Mouse (Mus musculus) NIH3T3 (cell line): ENCODE data around the gene Tpra1.
A peak's percentile ranks its signal among the peaks of the same experiment; 100 is the strongest.

Source experiments
- DNase-seq: peaks from one replicate; pipeline ENCODE4 v3.0.0-alpha.2; 2012; ENCODE audit warnings: low read depth

Gene Tpra1

DNA sequence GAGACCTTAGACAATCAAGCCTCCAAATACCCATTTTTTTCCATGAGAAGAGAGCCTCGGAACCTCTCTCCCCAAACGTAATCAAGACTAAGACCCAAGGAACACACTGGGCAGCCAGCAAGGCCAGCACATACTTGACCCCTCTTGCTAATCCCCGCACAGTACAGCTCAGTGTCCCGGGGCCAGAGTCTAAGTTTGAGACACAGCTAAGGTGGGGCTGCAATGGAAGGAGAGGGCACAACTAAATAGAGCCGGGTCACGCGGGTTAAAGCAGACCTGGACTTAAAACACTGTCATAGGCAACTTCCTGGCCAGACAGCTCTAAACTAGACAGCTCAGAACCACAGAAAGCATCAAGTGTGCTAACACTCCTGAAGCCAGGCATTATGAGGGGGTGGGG lies 11.2 kb upstream of the Tpra1 start:
- no peak for DNase-seq

- peak; percentile 88 for DNase-seq
Observed at GRCm38 (mm10) chr6:88893559-88893958, 8.5 kb upstream of the Tpra1 start.

DNA sequence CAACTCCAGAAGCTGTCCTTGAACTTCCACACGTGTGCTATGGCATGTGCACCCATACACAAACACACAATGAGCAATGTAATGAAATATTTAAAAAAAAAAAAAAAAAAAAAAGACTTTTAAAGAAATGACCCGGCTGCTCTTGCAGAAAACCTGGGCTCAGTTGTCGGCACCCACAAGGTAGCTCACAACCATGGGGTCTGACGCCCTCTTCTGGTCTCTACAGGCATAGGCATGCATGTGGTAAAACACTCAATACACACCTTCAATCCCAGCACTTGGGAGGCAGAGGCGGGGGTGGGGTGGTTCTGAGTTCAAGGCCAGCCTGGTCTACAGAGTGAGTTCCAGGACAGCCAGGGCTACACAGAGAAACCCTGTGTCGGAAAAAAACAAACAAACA lies 6.1 kb upstream of the Tpra1 start:
- DNase-seq = no peak

DNA sequence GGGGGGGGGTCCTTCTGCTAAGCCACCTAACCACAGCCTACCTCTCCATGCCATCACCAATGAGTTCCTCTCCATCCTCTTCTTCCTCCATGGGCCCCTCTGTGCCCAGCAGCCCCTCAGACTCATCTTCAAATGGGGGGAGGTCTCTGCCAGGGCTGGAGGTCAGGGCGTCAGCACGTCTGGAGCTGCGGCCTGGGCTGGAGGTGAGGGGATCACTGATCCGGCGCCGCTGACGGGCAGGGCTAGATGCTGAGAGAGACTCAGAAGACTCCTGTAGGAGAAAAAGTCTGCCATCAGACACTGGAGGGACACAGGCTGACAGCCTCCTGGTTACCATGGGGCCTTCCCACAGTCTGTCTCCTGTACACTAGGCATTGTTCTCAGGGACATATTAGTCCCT lies 4.8 kb upstream of the Tpra1 start:
- no peak for DNase-seq

GRCm38 (mm10) chr6:88898534-88899048 lies 3.5 kb upstream of the Tpra1 start, which contains the start of gene Mcm2:
Gene Mcm2, minus strand, starts transcription at chr6:88898780.
- DNase-seq = peak; percentile 98

GRCm38 (mm10) chr6:88899086-88899485 lies 3.0 kb upstream of the Tpra1 start:
- no peak for DNase-seq

GRCm38 (mm10) chr6:88899628-88900027 lies 2.4 kb upstream of the Tpra1 start:
- no peak for DNase-seq

- no peak for DNase-seq
Observed at GRCm38 (mm10) chr6:88901471-88901870, 580 bp upstream of the Tpra1 start.

- DNase-seq = no peak
Observed at GRCm38 (mm10) chr6:88903708-88904107, 1.7 kb downstream of the Tpra1 start.

DNA sequence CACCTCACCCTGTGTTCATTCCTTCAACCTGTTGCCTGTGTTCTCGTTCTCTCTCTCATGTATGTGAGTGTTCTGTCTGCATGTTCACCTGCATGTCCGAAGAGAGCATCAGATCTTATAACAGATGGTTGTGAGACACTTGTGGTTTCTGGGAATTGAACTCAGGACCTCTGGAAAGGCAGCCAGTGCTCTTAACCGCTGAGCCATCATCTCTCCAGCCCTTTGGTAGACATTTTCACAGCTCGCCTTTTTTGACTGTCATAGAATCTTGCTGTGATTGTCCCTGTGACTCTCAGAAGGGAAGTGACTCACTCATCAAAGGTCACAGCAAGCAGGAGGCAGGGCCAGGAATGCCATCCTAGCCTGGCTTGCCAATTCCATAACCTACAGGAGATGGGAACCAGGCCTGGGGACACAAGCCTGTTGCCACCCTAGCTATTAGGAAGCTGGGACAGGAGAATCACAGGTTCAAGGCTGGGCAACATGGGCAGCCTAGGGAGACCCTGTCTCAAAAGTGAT lies 2.5 kb downstream of the Tpra1 start:
- no peak for DNase-seq

GRCm38 (mm10) chr6:88905042-88905441 lies 3.0 kb downstream of the Tpra1 start:
- DNase-seq = no peak

- peak; percentile 87 for DNase-seq
Observed at GRCm38 (mm10) chr6:88906369-88907108, 4.5 kb downstream of the Tpra1 start.

DNA sequence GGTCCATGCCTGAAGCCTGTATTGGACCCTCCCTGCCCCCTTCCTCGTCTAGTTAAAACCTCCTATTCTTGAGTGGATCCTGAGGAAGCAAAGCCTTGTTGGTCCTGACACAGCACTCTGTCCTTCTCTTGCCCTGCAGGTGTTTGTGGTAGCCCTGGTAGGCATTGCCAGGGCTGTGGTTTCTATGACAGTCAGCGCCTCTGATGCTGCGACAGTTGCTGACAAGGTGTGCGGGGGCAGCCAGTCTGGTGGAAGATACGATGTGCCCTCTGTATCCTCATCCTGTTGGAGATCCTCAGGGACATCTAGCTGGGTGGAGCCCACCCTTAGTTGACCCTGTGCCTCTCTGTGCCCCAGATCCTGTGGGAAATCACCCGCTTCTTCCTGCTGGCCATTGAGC lies 7.1 kb downstream of the Tpra1 start:
- DNase-seq = no peak

GRCm38 (mm10) chr6:88913022-88913421 lies 11.0 kb downstream of the Tpra1 start:
- DNase-seq = peak; percentile 37

DNA sequence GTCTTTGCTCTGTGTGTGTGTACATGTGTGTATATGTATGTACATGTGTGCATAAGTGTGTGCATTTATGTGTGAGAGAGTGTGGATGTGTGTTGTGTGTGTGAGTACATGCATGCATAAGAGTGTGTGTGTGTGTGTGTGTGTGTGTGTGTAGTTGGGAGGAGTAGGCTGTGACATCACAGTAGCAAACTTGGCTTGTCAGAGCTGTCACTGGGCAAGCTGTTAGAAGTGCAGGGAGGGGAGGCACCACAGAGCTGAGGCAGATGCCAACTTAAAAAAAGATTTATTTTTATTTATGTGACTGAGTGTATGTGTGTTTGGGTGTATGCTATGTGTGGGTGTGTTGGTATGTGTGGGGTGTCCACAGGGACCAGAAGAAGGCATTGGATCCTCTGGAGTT lies 11.4 kb downstream of the Tpra1 start:
- DNase-seq = peak; percentile 33

DNA sequence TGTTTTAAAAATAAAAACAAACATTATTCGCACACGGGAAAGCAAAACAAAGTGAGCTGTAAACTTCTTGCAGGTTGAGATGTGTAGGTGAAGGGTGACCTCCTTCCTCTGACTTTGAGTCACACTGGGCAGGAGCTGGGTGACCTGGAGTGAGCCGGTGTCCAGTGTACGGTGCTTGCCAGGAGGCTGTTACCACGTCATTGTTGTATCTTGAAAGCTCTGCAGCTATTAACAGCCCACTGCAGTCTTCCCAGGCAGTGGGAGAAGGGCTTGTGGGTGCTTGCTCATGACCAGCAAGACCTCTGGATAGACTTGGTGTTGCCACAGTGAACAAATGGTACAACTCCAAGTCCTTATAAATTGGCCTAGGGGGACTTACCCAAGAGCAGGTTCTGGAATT lies 12.7 kb downstream of the Tpra1 start:
- no peak for DNase-seq

- no peak for DNase-seq
Observed at GRCm38 (mm10) chr6:88915510-88915909, 13.5 kb downstream of the Tpra1 start.

DNA sequence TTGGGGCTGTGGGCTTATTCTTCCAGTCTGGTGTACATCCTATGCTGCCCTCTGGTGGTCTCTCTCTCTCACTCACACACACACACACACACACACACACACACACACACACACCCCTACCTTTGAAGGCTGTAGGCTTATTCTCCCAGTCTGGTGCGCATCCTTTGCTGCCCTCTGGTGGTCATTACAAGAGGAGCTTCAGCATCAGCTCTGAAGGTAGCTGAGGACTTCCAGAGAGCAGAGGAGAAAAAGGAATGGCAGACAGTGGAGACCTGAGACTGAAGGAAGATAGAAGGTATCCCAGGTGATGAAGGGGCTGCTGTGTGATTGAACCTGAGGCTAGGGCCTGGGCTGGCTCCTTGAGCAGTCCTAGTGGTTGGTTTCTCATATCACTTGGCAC lies 14.1 kb downstream of the Tpra1 start:
- DNase-seq = peak; percentile 80

- DNase-seq = no peak
Observed at GRCm38 (mm10) chr6:88918802-88919201, 16.8 kb downstream of the Tpra1 start.

GRCm38 (mm10) chr6:88924502-88925275 lies 22.6 kb downstream of the Tpra1 start:
- DNase-seq = peak; percentile 95

DNA sequence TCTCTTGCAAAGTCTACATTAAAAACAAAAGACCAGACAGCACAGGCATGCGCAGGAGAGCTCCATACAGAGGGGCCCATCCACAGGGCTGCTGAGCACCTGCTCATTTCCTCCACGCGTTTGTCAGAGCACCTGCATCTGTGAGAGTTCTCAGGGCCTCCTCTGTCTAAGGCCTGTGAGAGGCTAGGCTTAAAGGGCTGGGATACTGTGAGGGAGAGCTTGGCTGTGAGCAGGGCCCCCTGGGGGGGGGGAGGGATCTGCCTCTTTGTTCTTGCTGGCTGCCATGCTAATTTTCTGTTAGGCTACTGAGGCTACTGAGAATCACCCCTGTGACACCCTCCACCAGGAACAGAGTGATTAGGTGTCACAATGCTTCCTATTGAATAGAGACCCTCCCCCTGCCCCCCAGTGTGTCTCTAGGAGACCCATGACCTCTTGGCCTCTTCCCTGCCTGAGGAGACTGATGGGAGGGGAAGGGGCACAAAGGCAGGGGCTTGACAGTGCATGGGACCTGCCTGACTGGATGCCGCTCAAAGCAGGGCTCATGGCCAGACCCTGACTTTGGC lies 23.7 kb downstream of the Tpra1 start:
- DNase-seq = no peak

DNA sequence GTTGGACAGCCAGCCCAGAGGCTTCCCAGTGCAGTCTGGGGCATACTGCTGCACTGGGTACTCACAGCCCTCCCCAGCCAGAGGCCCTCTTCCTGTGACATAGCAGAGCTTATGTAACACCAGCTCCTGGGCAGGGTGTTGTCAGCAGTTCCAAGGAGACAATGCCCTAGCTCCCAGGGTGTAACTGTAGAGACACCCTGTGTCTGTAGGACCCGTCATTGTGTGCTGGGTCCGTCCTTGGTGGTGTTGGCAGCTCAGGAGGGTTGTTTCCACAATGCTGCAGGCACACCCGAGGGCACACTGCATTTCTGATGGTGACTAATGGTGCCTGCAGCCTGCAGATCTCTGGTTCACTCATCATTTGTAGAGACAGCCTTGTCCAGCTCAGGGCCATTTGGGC lies 24.8 kb downstream of the Tpra1 start:
- DNase-seq = peak; percentile 59

- peak; percentile 93 for DNase-seq
Observed at GRCm38 (mm10) chr6:88927595-88927994, 25.5 kb downstream of the Tpra1 start.
